Comparison of ENCODE assay signal across 19 mouse cellular contexts in the genomic region with DNA sequence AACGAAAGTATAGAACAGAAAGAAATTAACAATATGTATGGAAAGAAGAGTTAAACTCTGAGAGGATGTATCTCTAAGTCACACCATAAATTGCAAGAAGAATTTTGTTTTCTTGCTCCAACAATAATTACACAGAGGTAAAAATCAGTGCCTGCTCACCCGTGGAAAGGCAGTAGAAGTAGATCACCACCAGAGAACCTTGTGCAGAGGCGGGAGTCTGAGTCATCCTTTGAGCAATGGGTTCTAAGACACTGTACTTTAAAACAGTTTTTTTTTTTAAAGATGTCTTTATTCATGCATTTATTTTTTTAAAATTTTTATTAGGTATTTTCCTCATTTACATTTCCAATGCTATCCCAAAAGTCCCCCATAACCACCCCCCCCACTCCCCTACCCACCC.
"Had no signal": no experiment of that assay in that cellular context is flagged by ENCODE, and none has a peak within 500 bp of the region (broad histone marks: within the 10 kb centered on the region; RNA-seq: fewer than 3 reads in every experiment).

No protein-coding gene starts in this region.

- H3K27me3 ChIP-seq: heart, embryonic 12.5 days; hindbrain, embryonic 12.5 days; intestine, embryonic 15.5 days; kidney, embryonic 15.5 days; limb, embryonic 13.5 days; limb, embryonic 15.5 days; liver, embryonic 12.5 days had no signal

- DNase-seq: gastrocnemius, adult 2 months; gastrocnemius, postnatal 10 days; gastrocnemius, postnatal 25 days; heart, adult 18-20 months; heart, postnatal 10 days; heart, postnatal 4 days; kidney, adult 8-10 months; kidney, postnatal 25 days; kidney, postnatal 4 days had no signal

- ATAC-seq: hindbrain, embryonic 16.5 days; inflammation-experienced regulatory T-cells, adult 6 months; intestine, embryonic 15.5 days; intestine, postnatal 0 days; liver, embryonic 12.5 days had no signal
